Mouse (Mus musculus) large intestine, adult 2 months (tissue): ENCODE measurements around the gene Mtch1. TPM values are rescaled to one million over a fixed set of nuclear protein-coding genes. Genes with fewer than 3 reads are reported as not detected.
A peak's percentile ranks its signal among the peaks of the same experiment; 100 is the strongest.

ENCODE experiments used
- DNase-seq: peaks from one replicate; pipeline ENCODE4 v3.0.0-alpha.2; 2012; ENCODE audit warnings: low read depth, low spot score
- WGBS: fragments of 180-500 bp; shearing (Covaris S2); methylation state at CpG from one replicate; pipeline ENCODE4 v1.1.7; 2018; 5-methylcytosine and 5-hydroxymethylcytosine counted together
- polyA plus RNA-seq: library from polyadenylated mRNA; depleted of rRNA; stranded (reverse); fragments of >200 nt; gene quantifications from 2 replicates; pipeline ENCODE4 v1.2.3, GENCODE M21; 2012

The Mtch1 gene
- polyA plus RNA-seq, 1 experiment = 263 TPM

- WGBS = 63% methylated on average over 9 of the region's 9 CpGs
- no peak for DNase-seq
Observed at GRCm38 (mm10) chr17:29315672-29316465, 31.9 kb downstream of the Mtch1 start.

- no peak for DNase-seq
Observed at GRCm38 (mm10) chr17:29313300-29313699, 34.4 kb downstream of the Mtch1 start.

GRCm38 (mm10) chr17:29312082-29312481, 35.7 kb downstream of the Mtch1 start:
- DNase-seq = no peak
- WGBS = 96% methylated on average over 2 of the region's 2 CpGs

- no peak for DNase-seq
- 91% methylated on average over 8 of the region's 8 CpGs for WGBS
Observed at GRCm38 (mm10) chr17:29311602-29312001, 36.1 kb downstream of the Mtch1 start.

- 69% methylated on average over 21 of the region's 21 CpGs for WGBS
- no peak for DNase-seq
Observed at GRCm38 (mm10) chr17:29310056-29310623, 37.6 kb downstream of the Mtch1 start.

GRCm38 (mm10) chr17:29305871-29306270, 41.9 kb downstream of the Mtch1 start:
- no peak for DNase-seq
- 67% methylated on average over 7 of the region's 7 CpGs for WGBS

GRCm38 (mm10) chr17:29305058-29305806, 42.5 kb downstream of the Mtch1 start:
- 30% methylated on average over 15 of the region's 15 CpGs for WGBS
- no peak for DNase-seq

GRCm38 (mm10) chr17:29304376-29305057, 43.2 kb downstream of the Mtch1 start:
- WGBS = 31% methylated on average over 13 of the region's 13 CpGs
- DNase-seq = no peak

GRCm38 (mm10) chr17:29303856-29304255, 43.9 kb downstream of the Mtch1 start:
- DNase-seq = no peak
- 59% methylated on average over 3 of the region's 3 CpGs for WGBS

GRCm38 (mm10) chr17:29303087-29303486, 44.6 kb downstream of the Mtch1 start:
- WGBS = 83% methylated on average over 3 of the region's 3 CpGs

GRCm38 (mm10) chr17:29302149-29302548, 45.6 kb downstream of the Mtch1 start:
- DNase-seq = no peak
- WGBS = 83% methylated on average over 5 of the region's 5 CpGs

More at GRCm38 (mm10) chr17:29303087-29303486, 44.6 kb downstream of the Mtch1 start:
- no peak for DNase-seq

- WGBS = 94% methylated on average over 6 of the region's 6 CpGs
Observed at GRCm38 (mm10) chr17:29301421-29301820, 46.3 kb downstream of the Mtch1 start.

GRCm38 (mm10) chr17:29300926-29301325, 46.8 kb downstream of the Mtch1 start:
- DNase-seq = no peak
- 84% methylated on average over 7 of the region's 7 CpGs for WGBS

More at GRCm38 (mm10) chr17:29301421-29301820, 46.3 kb downstream of the Mtch1 start:
- DNase-seq = no peak

GRCm38 (mm10) chr17:29299282-29299681, 48.5 kb downstream of the Mtch1 start:
- 91% methylated on average over 4 of the region's 4 CpGs for WGBS
- DNase-seq = no peak

- WGBS = 80% methylated on average over 6 of the region's 6 CpGs
Observed at GRCm38 (mm10) chr17:29297813-29298212, 49.9 kb downstream of the Mtch1 start.

GRCm38 (mm10) chr17:29297321-29297720, 50.4 kb downstream of the Mtch1 start:
- DNase-seq = no peak
- 73% methylated on average over 10 of the region's 10 CpGs for WGBS

More at GRCm38 (mm10) chr17:29297813-29298212, 49.9 kb downstream of the Mtch1 start:
- no peak for DNase-seq

- 58% methylated on average over 5 of the region's 5 CpGs for WGBS
- no peak for DNase-seq
Observed at GRCm38 (mm10) chr17:29295835-29296234, 51.9 kb downstream of the Mtch1 start.

- WGBS = 34% methylated on average over 9 of the region's 9 CpGs
- DNase-seq = peak; percentile 76
Observed at GRCm38 (mm10) chr17:29293807-29294605, 53.7 kb downstream of the Mtch1 start.

GRCm38 (mm10) chr17:29292996-29293395, 54.7 kb downstream of the Mtch1 start:
- 66% methylated on average over 3 of the region's 3 CpGs for WGBS
- no peak for DNase-seq
